Mouse (Mus musculus): Measurements from ENCODE around the gene Fam160b1. TPM values are rescaled to one million over a fixed set of nuclear protein-coding genes. Genes with fewer than 3 reads are reported as not detected.

Gene Fam160b1
- polyA plus RNA-seq, 1 experiment from 2014 or later, result 14.3 TPM

DNA sequence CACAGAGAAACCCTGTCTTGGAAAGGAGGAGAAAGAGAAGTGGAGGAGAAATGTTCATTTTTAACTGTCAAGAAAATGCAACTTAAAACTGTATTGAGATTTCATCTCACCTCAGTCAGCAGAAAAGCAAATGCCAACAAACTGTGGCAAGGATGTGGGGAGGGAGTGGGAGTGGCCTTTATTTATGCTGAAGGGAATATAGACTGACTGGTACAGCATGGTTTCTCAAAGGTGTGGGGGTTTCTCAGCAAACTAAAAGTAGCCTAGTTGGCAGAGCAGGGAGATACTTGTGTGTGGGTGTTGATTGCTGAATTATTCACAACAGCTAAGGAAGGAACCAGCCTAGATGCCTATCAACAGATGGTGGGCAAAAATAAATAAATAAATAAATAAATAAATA is 32.8 kb upstream of the Fam160b1 start:
- no peaks in the 10 kb centered on the region for H3K9me3 ChIP-seq
- no peak for ATAC-seq (ENCODE audit: insufficient read depth, low FRiP score, low read depth)
- H3K9ac ChIP-seq, result no peak overlapping the region
- H3K4me2 ChIP-seq, result no peak overlapping the region
- H3K27ac ChIP-seq, result no peak overlapping the region
- H3K36me3 ChIP-seq, result no peaks in the 10 kb centered on the region
- no peak overlapping the region for H3K4me3 ChIP-seq (replicated peaks)
- H3K27me3 ChIP-seq (replicated peaks), result no peaks in the 10 kb centered on the region
- no peaks in the 10 kb centered on the region for H3K4me1 ChIP-seq

DNA sequence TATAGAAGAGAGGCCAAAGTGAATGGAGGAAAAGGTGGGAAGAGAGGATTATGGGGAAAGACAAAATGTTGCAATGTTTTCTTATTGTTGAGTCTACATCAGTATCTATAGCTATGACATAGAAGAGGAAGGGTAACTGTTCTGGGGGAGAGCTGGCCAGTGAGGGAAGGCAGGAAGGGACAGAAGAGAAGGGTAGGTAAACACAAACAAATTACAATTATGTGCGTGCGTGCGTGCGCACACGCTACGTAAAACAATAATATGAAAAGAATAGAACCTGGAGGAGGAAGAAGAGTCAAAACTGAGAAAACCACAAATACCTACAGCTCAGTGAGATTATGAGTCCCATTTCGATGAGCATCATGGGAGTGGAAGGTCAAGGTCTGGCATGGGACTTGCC is 32.2 kb upstream of the Fam160b1 start:
- Histone ChIP-seq H3K36me3 (no peaks in the 10 kb centered on the region), H3K27ac (no peak overlapping the region), H3K4me3 (replicated peaks) (no peak overlapping the region), H3K9ac (no peak overlapping the region), H3K4me1 (no peaks in the 10 kb centered on the region), H3K27me3 (replicated peaks) (no peaks in the 10 kb centered on the region), H3K4me2 (no peak overlapping the region), H3K9me3 (no peaks in the 10 kb centered on the region)
- 97% methylated on average over 7 of the region's 7 CpGs for WGBS
- ATAC-seq (ENCODE audit: insufficient read depth, low FRiP score, low read depth), result no peak

DNA sequence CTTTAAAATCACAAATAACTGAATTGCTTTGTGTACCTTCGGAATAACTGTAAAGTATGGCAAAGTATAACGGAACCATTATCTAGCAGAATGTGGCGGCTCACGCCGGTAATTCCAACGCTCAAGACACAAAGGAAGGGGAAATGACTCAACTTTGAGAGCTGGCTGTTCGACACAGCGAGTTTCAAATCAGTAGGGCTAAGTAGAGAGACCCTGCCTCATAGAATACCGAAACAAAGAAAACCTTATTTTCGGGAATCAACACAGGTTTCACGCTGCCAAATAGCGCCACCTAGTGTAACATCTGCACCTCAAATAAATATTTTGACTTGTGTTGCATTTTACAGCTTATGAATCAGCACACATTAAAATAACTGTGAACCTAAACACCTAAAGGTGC is 31.7 kb upstream of the Fam160b1 start:
- H3K4me3 ChIP-seq (replicated peaks), result no peak overlapping the region
- H3K27me3 ChIP-seq (replicated peaks), result no peaks in the 10 kb centered on the region
- H3K36me3 ChIP-seq, result no peaks in the 10 kb centered on the region
- no peak overlapping the region for H3K4me2 ChIP-seq
- H3K27ac ChIP-seq, result no peak overlapping the region
- H3K9me3 ChIP-seq, result no peaks in the 10 kb centered on the region
- no peak for ATAC-seq (ENCODE audit: insufficient read depth, low FRiP score, low read depth)
- 62% methylated on average over 12 of the region's 12 CpGs for WGBS
- H3K9ac ChIP-seq, result no peak overlapping the region
- H3K4me1 ChIP-seq, result no peaks in the 10 kb centered on the region

DNA sequence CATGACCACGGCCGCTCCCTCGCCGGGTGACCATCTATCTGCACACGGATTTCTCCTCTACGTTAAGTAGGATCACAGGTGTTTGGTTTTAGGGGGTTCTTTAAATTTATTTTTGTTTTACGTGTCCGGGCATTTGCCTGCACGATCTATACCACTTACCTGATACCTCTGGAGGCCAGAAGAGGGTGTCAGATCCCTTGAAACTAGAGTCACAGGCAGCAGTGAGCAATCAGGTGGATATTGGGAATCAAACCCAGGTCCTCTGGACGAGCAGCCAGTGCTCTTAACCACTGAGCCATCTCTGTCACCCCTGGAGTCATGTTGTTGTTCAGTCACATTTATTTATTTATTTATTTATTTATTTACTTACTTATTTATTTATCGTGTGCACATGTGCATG is 30.2 kb upstream of the Fam160b1 start:
- Histone ChIP-seq H3K9ac (no peak overlapping the region), H3K4me2 (no peak overlapping the region), H3K4me1 (no peaks in the 10 kb centered on the region), H3K27me3 (replicated peaks) (no peaks in the 10 kb centered on the region), H3K4me3 (replicated peaks) (no peak overlapping the region), H3K36me3 (no peaks in the 10 kb centered on the region), H3K27ac (no peak overlapping the region), H3K9me3 (no peaks in the 10 kb centered on the region)
- WGBS, result 84% methylated on average over 11 of the region's 11 CpGs
- no peak for ATAC-seq (ENCODE audit: insufficient read depth, low FRiP score, low read depth)

DNA sequence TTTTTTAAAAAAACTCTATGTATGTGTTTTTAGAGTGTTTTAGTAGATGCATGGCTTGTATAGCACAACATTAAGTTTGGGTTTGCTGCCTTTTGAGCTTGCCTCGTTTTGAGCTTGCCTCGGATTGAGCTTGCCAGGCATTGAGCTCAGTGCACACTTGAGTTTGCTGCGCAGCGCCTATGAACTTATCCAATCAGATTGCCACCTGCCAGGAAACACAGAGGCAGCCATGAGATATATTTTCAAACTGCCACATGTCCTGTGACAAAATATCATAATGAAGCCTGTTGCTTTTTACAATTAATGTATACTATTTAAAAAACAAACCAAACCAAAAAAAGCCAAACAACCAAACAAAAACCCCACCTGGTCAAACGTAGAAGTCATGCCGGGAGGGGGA is 29.2 kb upstream of the Fam160b1 start:
- WGBS, result 77% methylated on average over 6 of the region's 6 CpGs
- Histone ChIP-seq H3K4me3 (replicated peaks) (no peak overlapping the region), H3K27me3 (replicated peaks) (no peaks in the 10 kb centered on the region), H3K36me3 (no peaks in the 10 kb centered on the region), H3K9me3 (no peaks in the 10 kb centered on the region), H3K4me2 (no peak overlapping the region), H3K4me1 (no peaks in the 10 kb centered on the region), H3K9ac (no peak overlapping the region), H3K27ac (no peak overlapping the region)
- ATAC-seq (ENCODE audit: insufficient read depth, low FRiP score, low read depth), result no peak

DNA sequence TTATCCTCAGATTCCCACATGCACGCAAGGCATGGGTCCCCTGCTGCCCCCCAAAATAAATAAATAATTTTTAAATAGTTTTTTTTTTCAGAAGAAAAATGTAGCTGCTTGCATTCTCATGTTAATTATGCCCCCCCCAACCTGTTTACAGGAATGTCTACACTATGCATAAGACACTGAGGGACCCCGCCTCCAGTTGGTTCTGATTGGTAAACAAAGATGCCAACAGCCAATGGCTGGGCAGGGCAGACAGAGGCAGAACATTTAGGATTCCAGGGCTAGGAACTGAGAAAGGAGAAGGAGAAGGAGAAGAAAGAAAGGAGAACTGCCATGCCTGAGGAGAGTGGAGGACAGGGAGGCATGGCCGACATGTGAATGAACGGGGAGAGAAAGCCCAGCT is 27.1 kb upstream of the Fam160b1 start:
- H3K9ac ChIP-seq, result no peak overlapping the region
- H3K4me3 ChIP-seq (replicated peaks), result no peak overlapping the region
- ATAC-seq (ENCODE audit: insufficient read depth, low FRiP score, low read depth), result no peak
- WGBS, result 81% methylated on average over 4 of the region's 4 CpGs
- no peaks in the 10 kb centered on the region for H3K36me3 ChIP-seq
- no peaks in the 10 kb centered on the region for H3K27me3 ChIP-seq (replicated peaks)
- no peak overlapping the region for H3K27ac ChIP-seq
- H3K4me1 ChIP-seq, result no peaks in the 10 kb centered on the region
- no peak overlapping the region for H3K4me2 ChIP-seq
- H3K9me3 ChIP-seq, result no peaks in the 10 kb centered on the region

DNA sequence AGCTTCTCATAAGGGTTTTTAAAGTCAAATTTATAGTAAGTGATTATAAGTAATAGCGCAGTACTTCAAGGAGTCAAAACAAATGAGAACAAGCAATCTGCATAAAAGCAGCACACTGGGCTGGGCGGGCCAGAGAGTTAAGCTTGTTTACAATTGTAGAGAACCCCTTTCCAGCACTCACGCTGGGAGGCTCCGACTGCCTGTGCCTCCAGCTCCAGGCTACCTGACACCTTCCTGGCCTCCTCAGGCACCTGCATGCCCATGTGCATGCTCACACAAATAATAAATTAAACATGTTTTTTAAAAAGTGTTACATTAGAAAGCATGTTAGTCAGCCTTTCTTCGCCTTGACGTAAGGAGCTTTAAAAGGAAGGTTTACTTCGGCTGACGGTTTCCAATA is 25.3 kb upstream of the Fam160b1 start:
- H3K9ac ChIP-seq, result no peak overlapping the region
- no peaks in the 10 kb centered on the region for H3K27me3 ChIP-seq (replicated peaks)
- no peak overlapping the region for H3K27ac ChIP-seq
- H3K36me3 ChIP-seq, result no peaks in the 10 kb centered on the region
- no peak for ATAC-seq (ENCODE audit: insufficient read depth, low FRiP score, low read depth)
- no peaks in the 10 kb centered on the region for H3K9me3 ChIP-seq
- H3K4me2 ChIP-seq, result no peak overlapping the region
- H3K4me1 ChIP-seq, result no peaks in the 10 kb centered on the region
- H3K4me3 ChIP-seq (replicated peaks), result no peak overlapping the region
- 49% methylated on average over 8 of the region's 8 CpGs for WGBS

DNA sequence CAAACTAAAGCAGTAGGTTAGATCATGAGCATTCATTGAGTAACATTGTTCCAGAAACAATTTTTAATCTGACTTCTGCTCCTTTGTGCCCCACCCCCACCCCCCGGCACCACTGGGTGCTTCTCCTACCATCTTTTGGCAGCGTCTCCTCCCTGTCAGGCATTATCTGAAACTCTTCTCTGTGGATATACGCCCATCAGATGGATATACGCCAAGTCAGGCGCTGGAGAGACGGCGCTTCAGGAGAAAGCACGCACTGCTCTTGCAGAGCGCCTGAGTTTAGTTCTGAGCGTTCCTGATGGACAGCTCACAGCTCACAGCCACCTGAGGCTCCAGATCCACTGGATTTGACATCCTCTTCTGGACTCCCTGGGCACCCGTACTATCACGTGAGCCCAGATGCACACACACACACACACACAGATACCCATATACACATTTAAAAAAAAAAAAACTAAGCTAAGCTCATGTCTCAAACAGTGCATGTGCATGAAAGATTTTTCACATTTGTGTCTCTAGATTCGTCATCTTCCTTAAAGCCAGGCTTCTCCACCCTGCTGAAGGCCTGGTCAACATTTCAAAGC is 21.1 kb upstream of the Fam160b1 start:
- Histone ChIP-seq H3K36me3 (no peaks in the 10 kb centered on the region), H3K4me1 (no peaks in the 10 kb centered on the region), H3K27me3 (replicated peaks) (no peaks in the 10 kb centered on the region), H3K9me3 (no peaks in the 10 kb centered on the region), H3K4me3 (replicated peaks) (no peak overlapping the region), H3K4me2 (no peak overlapping the region), H3K9ac (no peak overlapping the region), H3K27ac (no peak overlapping the region)
- 80% methylated on average over 13 of the region's 13 CpGs for WGBS
- no peak for ATAC-seq (ENCODE audit: insufficient read depth, low FRiP score, low read depth)

DNA sequence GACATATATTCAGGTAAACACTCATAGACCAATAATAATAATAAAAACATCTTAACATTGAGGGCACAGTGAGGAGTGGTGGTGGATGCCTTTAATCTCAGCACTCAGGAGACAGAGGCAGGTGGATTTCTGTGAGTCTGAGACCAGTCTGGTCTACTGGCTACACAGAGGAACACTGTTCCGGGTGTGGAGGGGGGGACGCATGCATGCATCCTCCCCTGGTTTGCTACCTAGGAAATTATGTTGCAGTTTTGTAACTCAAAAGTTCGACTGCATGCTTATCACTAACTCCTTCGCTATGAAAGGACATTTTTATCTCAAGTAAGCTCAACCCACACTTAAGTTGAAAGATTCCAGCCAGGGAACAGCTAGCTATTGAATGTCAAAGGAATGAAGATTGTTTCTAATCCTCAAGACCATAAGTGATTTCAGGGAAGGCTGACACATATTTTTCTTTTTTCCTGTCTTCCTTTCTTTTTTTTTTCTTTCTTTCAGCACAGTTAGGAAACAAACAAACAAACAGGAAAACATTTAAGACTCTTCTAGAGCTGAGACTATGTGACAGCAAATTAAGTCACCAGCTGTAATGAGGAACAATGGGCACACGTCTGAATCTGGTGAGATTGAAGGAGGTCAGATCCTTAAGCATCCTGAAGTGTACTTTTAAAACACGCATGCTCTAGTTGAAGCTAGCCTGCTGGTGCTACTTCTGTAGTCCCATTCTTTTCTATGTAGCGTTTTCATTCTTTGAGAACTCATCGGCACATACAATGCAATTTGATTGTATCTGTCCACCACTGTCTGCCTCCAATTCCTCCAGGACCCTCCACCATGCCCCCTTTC is 19.4 kb upstream of the Fam160b1 start:
- Histone ChIP-seq H3K36me3 (no peaks in the 10 kb centered on the region), H3K9ac (no peak overlapping the region), H3K27ac (no peak overlapping the region), H3K4me2 (no peak overlapping the region), H3K4me3 (replicated peaks) (no peak overlapping the region), H3K4me1 (no peaks in the 10 kb centered on the region), H3K27me3 (replicated peaks) (no peaks in the 10 kb centered on the region), H3K9me3 (no peaks in the 10 kb centered on the region)
- ATAC-seq (ENCODE audit: insufficient read depth, low FRiP score, low read depth), result no peak
- 66% methylated on average over 8 of the region's 8 CpGs for WGBS

DNA sequence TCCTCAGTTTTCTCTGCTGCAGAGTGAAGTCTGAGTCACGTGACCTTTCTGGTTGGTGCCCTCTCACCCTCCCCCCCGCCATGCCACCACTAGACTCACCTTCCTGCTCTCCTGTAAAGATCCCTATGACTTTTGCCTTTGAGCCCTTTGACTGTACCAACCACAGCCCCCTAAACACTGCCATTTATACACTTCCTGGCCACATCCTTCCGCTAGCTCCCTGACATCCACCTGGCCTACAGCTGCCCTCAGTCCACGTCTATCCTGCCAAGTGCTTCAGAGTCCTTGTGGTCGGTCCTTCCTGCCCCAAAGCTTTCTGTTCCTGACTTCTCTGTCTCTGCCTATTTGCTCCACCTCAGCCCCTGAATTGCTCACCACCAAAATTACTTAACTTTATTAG is 16.6 kb upstream of the Fam160b1 start:
- H3K4me3 ChIP-seq (replicated peaks), result no peak overlapping the region
- no peaks in the 10 kb centered on the region; the same call in 1 of the 2 replicates for H3K9me3 ChIP-seq
- H3K4me1 ChIP-seq, result no peaks in the 10 kb centered on the region
- 65% methylated on average over 5 of the region's 5 CpGs for WGBS
- H3K27me3 ChIP-seq (replicated peaks), result no peaks in the 10 kb centered on the region
- H3K27ac ChIP-seq, result no peak overlapping the region
- no peak for ATAC-seq (ENCODE audit: insufficient read depth, low FRiP score, low read depth)
- no peak overlapping the region for H3K4me2 ChIP-seq
- H3K36me3 ChIP-seq, result no peaks in the 10 kb centered on the region
- H3K9ac ChIP-seq, result no peak overlapping the region

DNA sequence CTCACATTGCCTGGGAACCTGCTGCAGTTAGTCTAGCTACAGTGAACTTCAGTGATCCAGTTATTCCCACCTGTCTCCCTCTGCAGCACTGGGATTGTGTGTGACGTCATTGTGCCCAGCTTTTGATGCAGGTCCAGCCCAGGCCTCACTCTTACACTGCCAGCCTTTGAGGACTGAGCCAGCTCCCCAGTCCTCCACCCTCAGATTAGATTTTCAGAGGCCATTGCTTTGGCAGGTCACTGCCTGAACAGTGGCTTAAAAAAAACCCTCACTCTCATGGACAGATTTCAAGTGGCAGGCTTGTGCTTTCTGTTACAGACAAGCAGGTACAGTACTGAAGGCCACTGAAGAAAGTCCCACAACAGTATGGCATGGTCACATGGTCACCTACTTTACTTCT is 15.8 kb upstream of the Fam160b1 start:
- WGBS, result 80% methylated on average over 1 of the region's 1 CpGs
- Histone ChIP-seq H3K9ac (no peak overlapping the region), H3K27ac (no peak overlapping the region)

DNA sequence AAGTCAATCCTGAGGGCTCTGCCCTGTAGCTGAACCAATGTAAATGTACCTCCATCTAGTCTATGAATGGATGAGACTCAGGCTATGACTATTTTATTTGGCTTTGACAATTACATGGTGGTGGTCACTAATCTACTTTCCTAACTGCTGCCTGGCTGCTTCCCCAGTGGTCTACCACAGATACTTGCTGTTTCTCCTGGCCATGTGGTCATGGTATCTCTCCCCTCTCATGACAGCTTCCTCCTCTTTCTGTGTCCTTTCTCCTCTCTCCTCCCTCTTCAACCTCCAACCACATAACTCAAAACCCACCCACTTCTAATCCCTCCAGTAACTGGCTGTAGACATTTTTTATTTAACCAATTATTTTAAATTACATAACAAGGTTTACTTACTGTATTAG is 11.4 kb upstream of the Fam160b1 start:
- no peaks in the 10 kb centered on the region; the same call in 1 of the 2 replicates for H3K9me3 ChIP-seq
- no peak for ATAC-seq (ENCODE audit: insufficient read depth, low FRiP score, low read depth)
- no peak overlapping the region for H3K4me2 ChIP-seq

More for the DNA sequence above, 15.8 kb upstream of the Fam160b1 start:
- H3K9me3 ChIP-seq, result no peaks in the 10 kb centered on the region; the same call in 1 of the 2 replicates
- H3K27me3 ChIP-seq (replicated peaks), result no peaks in the 10 kb centered on the region
- H3K4me3 ChIP-seq (replicated peaks), result no peak overlapping the region
- no peak for ATAC-seq (ENCODE audit: insufficient read depth, low FRiP score, low read depth)
- no peaks in the 10 kb centered on the region for H3K36me3 ChIP-seq
- H3K4me1 ChIP-seq, result no peaks in the 10 kb centered on the region
- no peak overlapping the region for H3K4me2 ChIP-seq

More for the DNA sequence above, 11.4 kb upstream of the Fam160b1 start:
- Histone ChIP-seq H3K4me3 (replicated peaks) (no peak overlapping the region), H3K36me3 (no peaks in the 10 kb centered on the region), H3K4me1 (no peaks in the 10 kb centered on the region), H3K27me3 (replicated peaks) (no peaks in the 10 kb centered on the region), H3K9ac (no peak overlapping the region), H3K27ac (no peak overlapping the region)
